Mouse (Mus musculus) intestine, embryonic 15.5 days (tissue): Measurements from ENCODE around the gene Diras1. TPM values are rescaled to one million over a fixed set of nuclear protein-coding genes. Genes with fewer than 3 reads are reported as not detected.
"Not testable (repeated sequence)": the region's sequence is repeated elsewhere in the genome, so short reads cannot be mapped to it uniquely, and the experiment has no call there.

Source experiments
- ATAC-seq: fragments of 200-750 bp; cut with Nextera tagmentation; 2 replicates; pipeline ENCODE4 v1.8.0; 2017; ENCODE audit warnings: moderate TSS enrichment, moderate library complexity
- H3K27ac ChIP-seq: fragments of 300-500 bp; sonication (generic); 2 replicates; pipeline ENCODE4 v1.5.1; 2015; ENCODE audit warnings: mild to moderate bottlenecking, inconsistent platforms
- H3K27me3 ChIP-seq: fragments of 300-500 bp; sonication (generic); replicated peaks from 2 replicates; pipeline ENCODE4 v1.6.1; 2015; ENCODE audit warnings: inconsistent platforms
- H3K36me3 ChIP-seq: fragments of 300-500 bp; sonication (generic); 2 replicates; pipeline ENCODE4 v1.6.1; 2015; ENCODE audit warnings: inconsistent platforms
- H3K4me1 ChIP-seq: fragments of 300-500 bp; sonication (generic); replicated peaks from 2 replicates; pipeline ENCODE4 v1.6.1; 2015; ENCODE audit warnings: inconsistent platforms
- H3K4me2 ChIP-seq: fragments of 300-500 bp; sonication (generic); replicated peaks from 2 replicates; pipeline ENCODE4 v1.6.1; 2015; ENCODE audit warnings: mild to moderate bottlenecking, inconsistent platforms
- H3K4me3 ChIP-seq: fragments of 300-500 bp; sonication (generic); replicated peaks from 2 replicates; pipeline ENCODE4 v1.5.1; 2015; ENCODE audit warnings: inconsistent platforms
- H3K9ac ChIP-seq: fragments of 300-500 bp; sonication (generic); 2 replicates; pipeline ENCODE4 v1.6.1; 2015; ENCODE audit warnings: inconsistent platforms
- H3K9me3 ChIP-seq: fragments of 300-500 bp; sonication (generic); 2 replicates; pipeline ENCODE4 v1.6.1; 2016; ENCODE audit warnings: inconsistent platforms
- WGBS: fragments of 180-500 bp; shearing (Covaris S2); methylation state at CpG from one replicate; pipeline ENCODE4 v1.1.7; 2015; 5-methylcytosine and 5-hydroxymethylcytosine counted together
- polyA plus RNA-seq: library from polyadenylated mRNA; unstranded; fragments of >200 nt; fragmentation: Nextera tagmentation; extraction: Ambion mirVana; gene quantifications from 2 replicates; pipeline ENCODE4 v1.2.1, GENCODE M21; 2015

Diras1 gene
- polyA plus RNA-seq, 1 experiment from 2014 or later = 0.94 TPM

DNA sequence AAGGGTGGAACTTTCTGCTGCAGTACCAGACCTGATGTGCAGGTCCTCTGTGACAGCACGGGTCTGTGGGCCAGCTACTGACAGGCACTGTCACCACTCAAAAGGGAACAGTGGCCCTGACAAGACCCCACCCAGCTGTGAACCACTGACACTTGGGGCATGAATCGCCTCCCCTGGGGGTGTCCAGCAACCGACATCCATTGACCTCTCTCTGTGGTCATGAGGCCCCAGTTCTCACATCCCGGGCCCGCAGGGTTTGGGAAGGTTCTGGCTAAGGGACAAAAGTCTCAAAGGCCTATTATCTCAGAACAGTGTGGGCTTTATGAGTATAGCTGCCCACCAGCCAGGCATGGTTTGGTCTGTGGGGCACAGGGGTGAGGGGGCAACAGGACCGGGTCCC is 29.7 kb upstream of the Diras1 start:
- H3K4me3 ChIP-seq = no peak overlapping the region
- no peaks in the 10 kb centered on the region for H3K9me3 ChIP-seq
- no peaks in the 10 kb centered on the region for H3K27me3 ChIP-seq
- ATAC-seq = no peak
- peaks cover 15% of the 10 kb centered on the region for H3K4me1 ChIP-seq
- 87% methylated on average over 6 of the region's 6 CpGs for WGBS
- no peak overlapping the region for H3K27ac ChIP-seq
- peaks cover 15% of the 10 kb centered on the region for H3K36me3 ChIP-seq
- H3K9ac ChIP-seq = no peak overlapping the region
- no peak overlapping the region for H3K4me2 ChIP-seq

DNA sequence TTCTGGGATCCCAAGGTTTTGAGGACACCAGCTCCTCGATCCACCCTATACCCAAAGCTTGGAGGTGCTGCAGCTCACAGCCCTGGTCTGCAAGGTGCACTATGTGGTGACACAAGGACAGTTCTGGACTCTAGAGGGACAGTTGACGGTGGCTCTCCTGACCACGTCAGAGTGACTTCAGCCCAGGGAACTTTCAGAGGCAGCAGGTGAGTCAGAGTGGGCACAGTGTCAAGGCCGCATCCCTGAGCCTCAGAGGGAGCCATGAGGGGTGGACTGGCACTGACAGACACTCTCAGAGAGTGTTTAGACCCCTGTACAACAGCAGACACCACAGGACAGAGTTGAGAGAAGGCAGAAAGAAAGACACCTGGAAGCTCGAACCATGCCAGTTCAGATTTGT is 27.1 kb upstream of the Diras1 start:
- Histone ChIP-seq H3K4me2 (no peak overlapping the region), H3K4me3 (no peak overlapping the region), H3K4me1 (0 out of 2 replicates have a peak, but pooled peaks cover under 1% of the 10 kb centered on the region), H3K27me3 (no peaks in the 10 kb centered on the region), H3K9ac (no peak overlapping the region), H3K36me3 (peaks cover 34% of the 10 kb centered on the region), H3K27ac (no peak overlapping the region), H3K9me3 (no peaks in the 10 kb centered on the region)
- 93% methylated on average over 5 of the region's 5 CpGs for WGBS
- no peak for ATAC-seq

- no peaks in the 10 kb centered on the region for H3K4me1 ChIP-seq
- 94% methylated on average over 6 of the region's 6 CpGs for WGBS
- peaks cover 46% of the 10 kb centered on the region for H3K36me3 ChIP-seq
Measured at GRCm38 (mm10) chr10:81051133-81051532, 25.7 kb upstream of the Diras1 start.

DNA sequence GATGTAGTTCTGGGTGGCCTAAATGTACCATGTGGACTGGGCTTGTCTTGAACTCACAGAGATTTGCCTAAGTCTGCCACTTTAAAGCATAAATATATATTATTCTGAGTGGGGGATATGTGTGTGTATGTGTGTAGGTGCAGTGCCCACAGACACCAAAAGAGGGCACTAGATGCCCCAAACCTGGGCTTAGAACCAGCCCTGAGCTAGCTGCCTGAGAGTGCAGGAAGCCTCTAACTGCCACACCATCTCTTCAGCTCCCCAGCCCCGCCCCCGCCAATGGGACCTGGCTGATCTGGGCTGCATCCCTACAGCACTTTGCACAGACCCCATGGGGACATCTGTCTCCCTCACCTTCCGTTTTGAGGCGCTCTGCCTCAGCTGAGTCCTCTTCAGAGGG is 25.2 kb upstream of the Diras1 start:
- H3K9ac ChIP-seq = no peak overlapping the region
- H3K4me2 ChIP-seq = no peak overlapping the region
- no peak overlapping the region for H3K27ac ChIP-seq
- no peaks in the 10 kb centered on the region for H3K4me1 ChIP-seq
- WGBS = 81% methylated on average over 4 of the region's 4 CpGs
- no peaks in the 10 kb centered on the region for H3K9me3 ChIP-seq
- no peak overlapping the region for H3K4me3 ChIP-seq
- no peak for ATAC-seq
- H3K36me3 ChIP-seq = peaks cover 49% of the 10 kb centered on the region
- no peaks in the 10 kb centered on the region for H3K27me3 ChIP-seq

More at GRCm38 (mm10) chr10:81051133-81051532, 25.7 kb upstream of the Diras1 start:
- Histone ChIP-seq H3K9ac (no peak overlapping the region), H3K4me3 (no peak overlapping the region), H3K9me3 (no peaks in the 10 kb centered on the region), H3K4me2 (no peak overlapping the region), H3K27me3 (no peaks in the 10 kb centered on the region), H3K27ac (no peak overlapping the region)
- no peak for ATAC-seq

GRCm38 (mm10) chr10:81045246-81045645 is 19.8 kb upstream of the Diras1 start:
- H3K4me2 ChIP-seq, H3K4me1 ChIP-seq, H3K9ac ChIP-seq, H3K4me3 ChIP-seq, H3K9me3 ChIP-seq, ATAC-seq, H3K27ac ChIP-seq, H3K27me3 ChIP-seq: not testable (repeated sequence)
- WGBS = 89% methylated on average over 14 of the region's 14 CpGs
- H3K36me3 ChIP-seq = peaks cover 60% of the 10 kb centered on the region

DNA sequence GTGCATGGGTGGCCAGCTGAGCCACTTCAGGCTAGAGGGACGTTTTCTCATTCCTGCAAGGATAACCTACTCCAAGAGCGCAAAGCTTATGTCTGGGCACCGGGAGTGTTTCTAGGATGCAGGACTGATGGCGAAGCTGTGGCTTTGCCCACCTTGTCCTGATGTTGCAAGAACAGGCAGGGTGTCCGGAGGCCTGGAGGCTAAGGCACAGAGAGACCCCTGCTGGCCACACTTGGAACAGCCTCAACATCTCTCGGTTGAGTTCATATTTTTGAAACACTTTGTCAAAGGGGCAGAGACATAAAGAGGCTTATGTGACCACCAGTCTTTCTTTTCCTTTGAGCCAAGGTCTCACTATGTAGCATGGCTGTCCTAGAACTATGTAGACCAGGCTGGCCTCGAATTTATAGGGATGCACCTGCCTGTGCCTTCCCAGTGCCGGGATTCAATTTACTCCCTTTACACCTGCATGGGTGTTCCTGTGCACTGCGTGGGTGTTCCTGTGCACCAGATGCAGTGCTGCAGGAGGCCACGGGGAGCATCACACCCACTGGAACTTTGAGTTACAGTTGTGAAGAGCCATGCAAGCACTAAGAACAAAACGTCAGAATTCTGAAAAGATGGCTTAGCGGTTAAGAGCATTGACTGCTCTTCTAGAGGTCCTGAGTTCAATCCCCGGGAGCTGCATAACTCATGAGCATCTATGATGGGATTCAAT is 16.2 kb upstream of the Diras1 start:
- 25% methylated on average over 13 of the region's 13 CpGs for WGBS
- H3K9me3 ChIP-seq = no peaks in the 10 kb centered on the region
- ATAC-seq = no peak
- H3K4me2 ChIP-seq = no peak overlapping the region
- 0 out of 2 replicates have a peak, but pooled peaks cover 2% of the 10 kb centered on the region for H3K4me1 ChIP-seq
- no peak overlapping the region for H3K4me3 ChIP-seq
- H3K27me3 ChIP-seq = no peaks in the 10 kb centered on the region
- no peak overlapping the region for H3K9ac ChIP-seq
- peaks cover 33% of the 10 kb centered on the region for H3K36me3 ChIP-seq
- no peak overlapping the region for H3K27ac ChIP-seq

GRCm38 (mm10) chr10:81036988-81037580 is 11.6 kb upstream of the Diras1 start, which contains the start of gene Slc39a3:
Gene Slc39a3 (minus strand): TSS chr10:81037426.
- H3K4me1 ChIP-seq = 0 out of 2 replicates have a peak, but pooled peaks cover 2% of the 10 kb centered on the region
- WGBS = under 1% methylated on average over 35 of the region's 35 CpGs
- H3K36me3 ChIP-seq = no peaks in the 10 kb centered on the region
- peak within 1 kb of the TSS; percentile 75 for H3K9ac ChIP-seq
- peak within 1 kb of the TSS; percentile 74 for H3K4me2 ChIP-seq
- H3K27me3 ChIP-seq = no peaks in the 10 kb centered on the region
- peak within 1 kb of the TSS; percentile 46 for H3K27ac ChIP-seq
- ATAC-seq = peak; percentile 99
- no peaks in the 10 kb centered on the region for H3K9me3 ChIP-seq
- peak within 1 kb of the TSS; percentile 68 for H3K4me3 ChIP-seq

- Histone ChIP-seq H3K27ac (no peak overlapping the region), H3K4me2 (no peak overlapping the region), H3K4me3 (no peak overlapping the region), H3K9ac (no peak overlapping the region), H3K4me1 (0 out of 2 replicates have a peak, but pooled peaks cover 2% of the 10 kb centered on the region), H3K36me3 (peaks cover 4% of the 10 kb centered on the region; the same call in 1 of the 2 replicates), H3K9me3 (no peaks in the 10 kb centered on the region), H3K27me3 (no peaks in the 10 kb centered on the region)
- 77% methylated on average over 7 of the region's 7 CpGs for WGBS
- ATAC-seq = no peak
Measured at GRCm38 (mm10) chr10:81036251-81036650, 10.8 kb upstream of the Diras1 start.

GRCm38 (mm10) chr10:81033586-81033985 is 8.1 kb upstream of the Diras1 start:
- WGBS = 82% methylated on average over 10 of the region's 10 CpGs
- H3K9me3 ChIP-seq = no peaks in the 10 kb centered on the region
- H3K4me3 ChIP-seq = no peak overlapping the region
- H3K27ac ChIP-seq = no peak overlapping the region
- no peak for ATAC-seq
- 0 out of 2 replicates have a peak, but pooled peaks cover 2% of the 10 kb centered on the region for H3K4me1 ChIP-seq
- H3K36me3 ChIP-seq = peaks cover 12% of the 10 kb centered on the region
- H3K9ac ChIP-seq = no peak overlapping the region
- no peaks in the 10 kb centered on the region for H3K27me3 ChIP-seq
- no peak overlapping the region for H3K4me2 ChIP-seq

DNA sequence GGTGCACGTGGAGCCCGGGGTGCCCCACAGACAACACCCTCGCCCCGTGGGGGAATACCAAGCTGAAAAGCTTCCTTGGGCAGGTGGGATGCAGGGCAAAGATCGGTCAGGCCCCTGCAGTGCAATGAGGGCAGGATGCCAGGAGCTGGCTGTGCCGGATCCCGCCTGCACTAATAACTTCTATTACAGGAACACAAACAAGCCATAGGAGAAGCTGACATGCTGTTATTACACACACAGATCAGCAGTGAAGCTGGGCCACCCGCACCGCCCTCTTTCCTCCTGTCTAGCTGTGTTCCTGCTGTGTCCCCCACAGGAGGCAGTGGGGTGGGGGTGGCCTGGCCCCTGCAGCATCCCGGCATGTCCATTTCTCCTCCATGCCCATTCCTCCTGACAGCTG is 3.6 kb upstream of the Diras1 start:
- H3K4me2 ChIP-seq = no peak overlapping the region
- H3K4me1 ChIP-seq = peaks cover 4% of the 10 kb centered on the region; the same call in 1 of the 2 replicates
- H3K27me3 ChIP-seq = peaks cover 16% of the 10 kb centered on the region
- no peak overlapping the region for H3K4me3 ChIP-seq
- peaks cover 12% of the 10 kb centered on the region for H3K36me3 ChIP-seq
- no peaks in the 10 kb centered on the region for H3K9me3 ChIP-seq
- no peak overlapping the region for H3K9ac ChIP-seq
- WGBS = 74% methylated on average over 10 of the region's 10 CpGs
- H3K27ac ChIP-seq = no peak overlapping the region
- no peak for ATAC-seq

- no peak for ATAC-seq
- no peak overlapping the region for H3K4me3 ChIP-seq
- H3K4me2 ChIP-seq = no peak overlapping the region
Measured at GRCm38 (mm10) chr10:81028219-81028618, 2.8 kb upstream of the Diras1 start.

GRCm38 (mm10) chr10:81027331-81027730 is 1.9 kb upstream of the Diras1 start:
- Histone ChIP-seq H3K4me3 (no peak overlapping the region), H3K4me1 (peaks cover 4% of the 10 kb centered on the region; the same call in 1 of the 2 replicates), H3K9me3 (peaks cover 3% of the 10 kb centered on the region; the same call in 1 of the 2 replicates), H3K27me3 (peaks cover 28% of the 10 kb centered on the region), H3K9ac (no peak overlapping the region), H3K36me3 (peaks cover 12% of the 10 kb centered on the region), H3K4me2 (no peak overlapping the region), H3K27ac (no peak overlapping the region)
- WGBS = 67% methylated on average over 4 of the region's 4 CpGs
- ATAC-seq = no peak

More at GRCm38 (mm10) chr10:81028219-81028618, 2.8 kb upstream of the Diras1 start:
- Histone ChIP-seq H3K9ac (no peak overlapping the region), H3K27me3 (peaks cover 23% of the 10 kb centered on the region), H3K36me3 (peaks cover 12% of the 10 kb centered on the region), H3K4me1 (peaks cover 4% of the 10 kb centered on the region; the same call in 1 of the 2 replicates), H3K9me3 (no peaks in the 10 kb centered on the region), H3K27ac (no peak overlapping the region)
